Mouse (Mus musculus): ENCODE measurements around the gene Nutf2-ps1. TPM values are rescaled to one million over a fixed set of nuclear protein-coding genes. Genes with fewer than 3 reads are reported as not detected.
A peak's percentile ranks its signal among the peaks of the same experiment; 100 is the strongest.

Nutf2-ps1 gene
- total RNA-seq, 2 experiments from 2014 or later, result 83.4 to 96.6 TPM

DNA sequence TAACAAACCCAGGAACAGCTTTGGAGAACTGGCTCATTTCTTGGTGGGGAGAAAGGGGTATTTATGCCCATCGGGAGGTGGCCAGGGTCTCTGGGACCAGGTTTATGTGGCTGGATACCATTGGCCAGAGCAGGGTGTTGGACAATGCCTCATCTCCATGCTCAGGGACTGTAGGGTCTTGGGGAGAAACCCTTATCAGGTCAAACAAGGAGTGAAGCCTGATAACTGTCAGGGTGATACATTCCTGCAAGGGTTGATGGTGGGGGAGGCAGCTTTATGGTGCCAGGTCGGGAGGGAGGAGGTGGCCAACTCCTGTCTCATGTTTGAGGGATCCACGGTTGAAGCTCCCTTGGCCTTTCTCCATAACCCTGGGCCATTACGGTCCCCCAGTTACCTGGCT is 17.8 kb downstream of the Nutf2-ps1 start:
- no peak for DNase-seq

DNA sequence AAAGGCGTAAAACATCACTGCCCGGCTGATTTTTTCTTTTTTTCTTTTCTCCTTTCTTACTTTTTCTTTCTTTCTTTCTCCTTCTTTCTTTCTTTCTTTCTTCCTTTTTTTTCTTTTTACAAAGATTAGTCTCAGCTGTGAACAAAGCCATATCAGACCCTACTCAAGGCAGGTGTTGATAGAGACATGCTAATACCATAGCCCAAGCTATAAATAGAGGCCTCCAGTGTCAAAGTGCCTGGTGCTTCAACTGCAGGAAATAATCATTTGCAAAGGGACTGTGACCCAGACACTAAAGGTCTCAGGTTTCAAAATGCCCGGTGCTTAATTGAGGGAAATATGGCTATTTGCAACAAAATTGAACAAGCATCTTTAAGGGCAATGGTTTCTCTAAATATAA is 20.3 kb downstream of the Nutf2-ps1 start:
- no peak for DNase-seq

DNA sequence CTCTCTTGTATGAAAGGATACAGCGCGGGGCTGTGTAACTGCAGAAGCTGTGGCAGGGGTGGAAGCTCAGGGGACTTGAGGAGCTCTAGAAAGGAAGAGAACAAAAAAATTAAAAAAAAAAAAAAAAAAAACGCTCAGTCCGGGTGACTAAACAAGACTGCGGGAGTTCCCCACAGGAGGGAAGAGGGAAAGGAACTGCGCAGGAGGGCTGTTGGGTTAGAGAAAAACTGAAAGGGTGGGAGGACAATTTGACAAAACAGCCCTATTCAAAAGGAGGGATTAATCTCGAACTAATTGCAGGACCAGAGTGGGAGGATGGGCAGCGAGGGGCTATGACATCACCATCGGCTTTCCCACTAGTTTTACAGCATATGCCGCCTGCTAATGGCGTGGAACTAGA is 21.0 kb downstream of the Nutf2-ps1 start:
- peak; percentile 0 for DNase-seq

DNA sequence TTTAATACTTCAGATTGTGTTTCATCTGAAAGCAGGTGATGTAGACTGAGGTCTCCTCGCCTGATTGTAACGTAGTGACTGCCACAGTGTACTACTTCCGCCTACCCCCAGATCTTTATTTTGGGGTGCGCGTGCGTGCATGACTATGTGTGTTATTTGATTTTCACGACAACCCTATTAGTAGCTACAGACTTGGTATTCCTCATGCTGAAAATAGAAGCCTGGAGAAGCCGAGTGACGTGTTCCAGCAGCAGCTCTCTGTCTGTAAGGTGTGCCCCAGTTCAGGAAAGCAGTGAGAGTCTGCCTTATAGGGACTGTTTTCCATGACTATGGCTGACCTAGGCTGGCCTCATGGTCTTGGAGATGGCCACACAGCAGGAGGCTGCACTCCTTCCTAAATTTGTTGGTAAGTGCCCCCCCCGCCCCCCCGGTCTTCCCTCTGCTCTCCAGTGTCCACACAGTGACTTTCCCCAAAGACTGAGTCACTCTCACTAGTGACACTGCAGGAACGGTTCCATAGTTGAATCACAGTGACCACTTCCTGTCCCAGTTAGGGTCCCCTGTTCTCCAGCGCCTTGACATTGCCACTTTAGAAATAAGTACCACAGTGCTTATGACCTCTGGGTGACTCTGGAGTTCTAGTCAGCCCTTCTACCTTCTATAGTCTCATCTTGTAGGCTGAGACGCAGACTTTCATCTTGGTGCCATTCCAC is 23.1 kb downstream of the Nutf2-ps1 start:
- no peak for DNase-seq

DNA sequence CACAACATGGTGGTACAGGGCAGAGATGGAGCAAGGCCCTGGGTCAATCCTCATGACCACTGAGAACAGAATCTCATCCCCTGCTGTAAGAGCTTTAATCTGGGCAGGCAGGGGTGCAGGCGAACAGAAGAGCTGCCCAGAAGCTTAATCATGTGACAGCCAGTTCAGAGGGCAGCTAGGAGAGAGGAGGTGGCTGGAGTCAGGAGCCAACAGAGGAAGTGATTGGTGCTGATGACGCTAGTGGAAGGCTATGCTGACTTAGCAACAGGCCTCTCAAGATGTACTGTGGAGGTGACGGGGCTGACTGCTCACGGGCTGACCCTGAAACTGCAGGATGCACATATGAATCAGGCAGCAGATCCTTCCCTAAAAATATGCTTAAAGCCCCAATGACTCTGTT is 24.7 kb downstream of the Nutf2-ps1 start:
- no peak for DNase-seq

DNA sequence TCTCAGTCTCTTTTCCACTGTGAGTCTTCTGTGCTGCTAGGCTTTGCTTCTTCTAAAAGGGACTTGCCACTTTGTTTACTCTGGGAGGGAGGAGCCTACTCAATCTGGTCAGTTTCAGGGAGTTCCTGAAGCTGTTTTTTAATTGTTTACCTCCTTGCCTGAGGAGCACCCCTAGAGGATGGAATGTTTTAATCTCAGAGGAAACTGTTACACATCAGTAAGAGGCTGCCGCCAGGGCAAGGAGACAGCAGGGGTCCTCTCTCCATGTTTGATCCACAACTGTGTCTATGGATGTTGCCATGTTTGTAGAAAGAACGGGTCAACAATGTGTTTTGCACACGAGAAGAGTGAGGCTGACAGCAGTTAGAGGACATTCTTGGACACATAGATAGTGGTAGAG is 28.4 kb downstream of the Nutf2-ps1 start:
- no peak for DNase-seq

DNA sequence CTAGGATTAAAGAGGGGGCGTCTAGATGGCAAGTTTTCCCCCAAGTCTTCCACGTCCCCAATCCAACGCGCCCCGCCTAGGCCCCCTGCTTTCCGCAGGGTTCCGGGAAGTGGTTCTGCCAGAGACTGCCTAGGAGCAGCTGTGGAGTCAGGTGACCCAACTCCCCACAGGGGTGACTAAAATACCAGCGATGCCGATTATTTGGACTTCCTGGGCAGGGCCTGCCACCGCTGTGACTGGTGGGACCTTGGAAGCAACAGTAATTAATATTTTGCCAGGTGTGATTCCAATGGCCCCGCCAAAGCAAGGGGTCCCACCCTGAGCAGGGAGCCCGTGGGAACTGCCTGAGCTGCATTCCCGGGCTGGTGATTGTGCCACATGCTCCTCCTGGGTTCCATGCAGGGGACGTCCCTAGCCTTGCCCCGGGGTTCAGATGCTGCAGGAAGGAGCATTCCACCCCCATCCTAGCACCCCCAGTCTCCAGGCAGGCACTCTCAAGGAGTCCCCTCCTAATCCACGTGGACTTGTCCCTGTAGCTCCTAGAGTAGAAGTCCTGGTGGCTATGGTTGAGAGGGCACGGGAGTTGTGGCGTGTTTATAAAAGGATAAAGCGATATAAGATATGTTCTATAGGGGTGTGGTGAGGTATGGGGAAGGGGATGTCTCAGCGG is 31.5 kb downstream of the Nutf2-ps1 start:
- peak; percentile 32 for DNase-seq

DNA sequence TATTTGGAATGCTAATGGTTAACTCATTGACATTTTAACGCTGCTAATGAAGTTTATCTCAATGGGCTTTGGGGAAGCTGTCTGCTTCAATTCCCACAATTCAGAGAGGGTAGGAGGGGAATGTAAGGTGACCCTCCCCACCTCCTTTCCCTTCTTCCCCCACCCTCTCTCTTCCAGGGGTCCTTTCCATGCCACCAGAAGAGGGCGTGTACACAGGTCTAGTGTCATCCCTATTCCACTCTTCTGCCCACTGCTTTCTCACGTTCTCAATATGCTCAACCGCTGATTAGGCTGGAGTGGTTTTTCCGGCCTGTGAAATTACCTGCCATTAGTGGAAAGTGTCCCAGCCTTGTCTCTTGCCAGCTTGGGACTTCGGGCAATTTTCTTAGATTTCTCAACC is 32.0 kb downstream of the Nutf2-ps1 start:
- no peak for DNase-seq

DNA sequence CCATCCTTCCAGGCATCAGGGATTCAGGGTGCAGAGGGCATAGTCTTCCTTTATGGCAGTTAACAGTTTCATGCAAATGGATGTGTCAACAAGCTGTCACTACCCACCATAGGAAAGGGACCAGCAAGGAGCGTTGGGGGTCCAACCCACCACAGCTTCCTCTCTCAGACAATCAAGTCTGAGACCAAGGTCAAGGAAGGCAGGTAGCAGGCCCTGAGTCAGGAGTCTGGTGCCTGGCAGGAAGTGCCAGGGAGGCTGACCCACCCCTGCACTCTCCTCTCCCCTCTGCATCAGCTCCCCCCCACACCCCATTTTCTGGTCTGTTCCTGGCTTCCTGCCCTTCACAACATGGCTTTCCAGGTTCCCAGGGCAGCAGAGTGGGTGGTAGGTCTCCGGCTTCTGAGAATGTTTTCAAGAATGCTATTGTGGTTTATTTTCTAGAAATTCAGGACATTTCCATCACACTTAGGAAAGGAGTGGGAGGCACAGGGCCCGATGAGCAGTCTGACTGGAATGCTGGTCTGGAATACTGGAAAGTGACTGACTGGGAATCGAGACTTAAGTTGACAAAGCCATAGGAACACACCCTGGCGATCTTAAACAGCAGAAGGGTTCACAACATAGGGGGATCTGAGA is 33.8 kb downstream of the Nutf2-ps1 start:
- DNase-seq, result no peak

DNA sequence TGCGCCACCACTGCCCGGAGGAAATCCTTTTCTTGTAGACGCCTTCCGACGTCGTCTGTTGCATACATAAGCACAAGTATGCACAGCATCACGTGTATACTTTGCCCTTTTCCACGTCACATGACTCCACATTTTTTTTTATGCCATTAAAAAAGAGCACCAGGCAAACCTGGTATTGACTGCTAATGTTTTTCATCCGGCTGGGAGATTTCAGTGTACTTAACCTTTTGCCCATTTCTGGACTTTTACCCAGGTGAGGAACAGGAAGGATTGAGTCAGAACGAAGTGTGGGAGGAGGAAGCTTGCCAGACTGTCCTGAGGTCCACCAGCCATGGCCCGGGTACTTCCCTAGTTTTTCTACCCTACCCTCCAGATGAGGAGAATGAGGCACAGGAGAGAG is 34.5 kb downstream of the Nutf2-ps1 start:
- no peak for DNase-seq

DNA sequence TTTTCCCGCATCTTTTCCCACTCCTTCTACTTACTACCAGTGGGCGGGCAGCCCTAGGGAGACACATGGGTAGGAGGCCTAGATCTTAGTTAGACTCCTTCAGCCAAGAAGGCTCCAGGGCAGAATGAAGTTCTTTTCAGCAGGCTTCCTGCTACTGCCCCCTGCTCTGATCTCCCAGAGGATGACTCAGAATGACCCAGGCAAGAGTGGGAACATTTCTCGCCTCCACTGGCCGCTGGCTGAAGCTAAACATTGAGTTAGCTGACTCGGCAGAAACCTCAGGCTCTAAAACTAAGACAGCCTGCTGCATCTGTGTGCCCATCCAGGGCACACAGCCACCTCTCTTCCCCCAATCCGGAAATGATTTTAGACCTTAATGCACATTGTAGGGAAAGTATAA is 36.1 kb downstream of the Nutf2-ps1 start:
- DNase-seq, result no peak

DNA sequence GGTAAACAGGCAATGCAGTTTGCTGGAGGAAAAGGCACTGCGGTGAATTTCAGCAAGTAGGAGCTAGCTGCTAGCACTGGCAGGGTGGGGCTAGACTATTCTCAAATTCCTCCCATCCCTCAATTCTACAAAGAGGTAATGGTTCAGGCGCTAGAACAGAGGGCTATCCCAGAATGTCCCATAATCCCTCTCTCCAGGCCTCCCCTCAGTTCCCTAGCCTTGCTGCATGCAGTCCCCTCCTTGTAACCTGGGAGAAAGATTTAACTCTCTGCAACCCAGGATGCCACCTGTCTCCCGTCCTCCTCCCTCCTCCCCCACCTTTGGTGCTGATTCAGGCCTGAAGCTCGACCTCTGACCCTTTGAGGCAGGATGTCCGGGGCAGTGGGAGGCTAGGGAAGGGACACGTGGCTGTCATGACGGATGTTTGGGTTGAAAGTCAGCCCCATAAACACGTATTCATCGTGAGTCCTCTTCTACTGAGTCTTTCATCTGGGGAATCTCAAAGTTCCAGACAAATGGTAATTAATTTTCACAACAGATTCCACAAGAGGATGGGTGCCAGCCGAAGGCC is 36.6 kb downstream of the Nutf2-ps1 start:
- no peak for DNase-seq

DNA sequence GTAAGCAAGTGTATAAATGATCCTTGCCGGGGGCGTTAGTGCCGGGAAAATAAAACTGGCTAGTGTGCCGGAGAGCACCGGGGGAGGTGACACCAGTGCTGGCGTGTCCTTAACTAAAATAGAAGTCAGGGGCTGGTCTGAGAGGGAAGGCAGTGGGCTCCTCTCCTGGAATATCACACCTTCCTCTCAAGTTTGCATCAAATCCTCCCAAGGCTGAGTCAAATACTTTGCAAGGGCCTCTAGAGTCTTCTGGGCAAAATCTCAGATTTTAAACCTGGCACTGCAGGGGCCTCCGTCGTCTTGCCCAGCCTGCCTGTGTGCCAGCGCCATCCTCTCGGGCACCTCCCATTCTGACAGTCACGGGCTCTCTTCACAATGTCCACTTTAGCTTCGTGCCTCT is 37.9 kb downstream of the Nutf2-ps1 start:
- no peak for DNase-seq

DNA sequence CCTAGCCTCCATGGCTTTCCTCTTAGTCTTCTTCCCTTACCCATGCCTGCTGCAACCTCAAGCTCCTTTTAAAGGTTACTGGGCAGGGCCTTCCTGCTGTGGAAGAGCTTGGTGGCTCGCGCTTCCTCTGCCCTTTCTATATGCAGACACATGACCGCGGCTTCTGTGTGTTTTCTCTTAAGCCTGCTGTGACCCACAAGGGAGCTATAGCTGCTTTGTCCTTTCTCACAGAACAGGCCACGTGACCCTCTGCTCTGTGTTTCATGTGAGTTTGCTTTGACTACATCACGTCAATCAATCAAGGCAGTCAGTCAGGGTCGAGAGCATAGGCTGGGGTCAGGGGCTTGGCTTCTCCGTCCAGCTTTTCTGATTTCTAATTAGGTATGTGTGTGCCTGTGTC is 41.3 kb downstream of the Nutf2-ps1 start:
- no peak for DNase-seq

DNA sequence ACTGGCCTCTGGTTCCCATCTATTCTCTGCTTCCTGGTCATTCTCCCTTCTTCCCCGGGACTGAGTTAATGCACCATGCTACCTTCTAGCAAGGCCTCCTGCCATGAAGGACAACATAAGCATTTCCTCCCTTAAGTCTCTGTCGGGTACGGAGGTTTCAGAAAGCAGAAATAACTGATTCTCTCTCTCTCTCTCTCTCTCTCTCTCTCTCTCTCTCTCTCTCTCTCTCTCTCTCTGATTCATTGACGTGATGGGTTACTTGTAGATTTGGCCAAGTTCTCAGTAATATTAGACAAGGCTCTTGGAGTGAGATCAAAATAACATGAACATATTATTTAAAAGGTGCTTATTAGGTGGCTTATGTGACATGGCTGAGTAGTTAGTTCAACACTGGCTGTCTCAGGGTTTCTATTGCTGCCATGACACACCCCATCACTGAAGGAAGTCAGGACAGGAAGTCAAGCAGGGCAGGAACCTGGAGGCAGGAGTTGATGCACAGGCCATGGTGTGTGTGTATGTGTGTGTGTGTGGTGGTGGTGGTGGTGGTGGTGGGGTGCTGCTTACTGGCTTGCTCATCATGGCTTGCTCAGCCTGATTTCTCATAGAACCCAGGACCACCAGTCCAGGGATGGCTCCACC is 43.8 kb downstream of the Nutf2-ps1 start:
- no peak for DNase-seq

DNA sequence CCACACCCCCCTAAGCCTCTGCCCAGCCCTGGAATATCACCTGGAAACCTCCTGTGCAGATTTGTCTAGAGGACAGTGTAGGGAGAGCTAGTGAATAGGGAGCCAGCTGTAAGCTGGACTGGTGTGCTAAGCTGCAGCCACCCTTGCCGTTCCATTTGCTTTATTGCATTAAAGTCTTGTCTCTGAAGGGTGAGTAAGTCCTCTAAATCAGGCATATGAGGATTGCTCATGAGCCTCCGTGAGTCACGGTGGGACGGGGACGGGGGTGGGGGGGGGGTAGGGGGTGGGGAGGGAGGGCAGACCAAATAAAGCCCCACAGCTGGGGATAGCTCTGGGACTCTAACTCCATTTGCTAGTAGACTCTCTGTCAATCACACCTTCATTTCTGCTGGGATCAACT is 45.3 kb downstream of the Nutf2-ps1 start:
- DNase-seq, result no peak

DNA sequence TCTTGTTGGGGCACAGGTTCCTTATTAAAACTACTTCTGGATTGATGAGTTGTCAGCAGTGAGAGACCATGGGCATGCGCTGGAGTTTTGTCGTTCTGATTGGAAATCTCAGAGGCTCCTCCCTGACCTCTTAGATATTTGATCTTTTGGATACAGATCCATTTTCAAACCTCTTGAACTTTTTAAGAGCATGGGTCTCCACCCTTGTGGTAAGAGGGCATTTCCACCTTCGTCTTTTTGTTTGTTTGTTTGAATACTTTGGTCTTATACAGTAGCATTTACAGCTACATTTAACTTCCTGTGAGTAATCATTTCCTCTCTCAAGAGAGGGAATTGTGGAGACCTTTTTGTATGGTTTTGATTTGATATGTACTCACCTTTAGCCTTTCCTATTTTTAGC is 49.6 kb downstream of the Nutf2-ps1 start:
- no peak for DNase-seq

DNA sequence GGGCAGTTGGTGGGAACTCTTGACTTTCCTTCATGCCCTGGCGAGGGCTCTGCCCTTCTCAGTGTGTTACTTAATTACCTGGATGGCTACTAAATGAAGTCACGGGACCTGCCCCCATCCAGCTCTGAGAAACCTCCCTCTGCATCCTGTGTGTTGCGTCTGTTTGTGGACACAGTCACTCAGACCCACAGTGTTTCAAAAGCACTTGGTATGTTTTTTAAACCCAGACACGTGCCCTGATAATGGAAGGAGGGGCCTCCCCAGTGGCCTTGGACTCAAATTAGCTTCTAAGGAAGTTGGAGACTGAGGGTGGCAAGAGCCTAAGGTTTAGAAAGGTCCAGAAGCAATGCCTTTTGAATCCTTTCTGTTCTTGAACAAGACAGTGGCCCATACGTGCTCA is 50.1 kb downstream of the Nutf2-ps1 start:
- DNase-seq, result no peak
